Mouse (Mus musculus): ENCODE measurements around the gene Tns3.

Tns3 gene

GRCm38 (mm10) chr11:8651448-8652035 is 12.8 kb downstream of the Tns3 start:
- DNase-seq (ENCODE audit: low spot score): no peak

DNA sequence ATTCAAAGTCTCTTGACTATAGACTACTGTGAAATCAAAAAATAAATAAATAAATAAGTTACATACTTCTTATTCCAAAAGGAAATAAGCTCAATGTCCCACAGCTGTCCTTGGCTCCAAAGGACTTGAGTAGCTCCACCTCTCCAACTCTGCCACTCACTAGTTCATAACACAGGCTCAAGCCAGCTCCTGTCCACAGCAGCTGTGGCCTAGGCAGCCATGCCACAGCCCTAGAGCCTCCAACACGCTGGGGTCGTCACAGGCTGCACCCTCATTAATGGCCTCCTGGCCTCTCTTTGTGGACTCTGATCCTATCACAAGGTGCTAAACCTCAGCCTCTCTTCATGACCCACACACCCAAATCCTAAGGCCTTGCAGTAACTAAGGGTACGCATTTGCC is 18.7 kb downstream of the Tns3 start:
- DNase-seq (ENCODE audit: low spot score): no peak

- DNase-seq (ENCODE audit: low spot score): no peak
These were observed 20.1 kb downstream of the Tns3 start for GRCm38 (mm10) chr11:8644272-8644671.

- no peak for DNase-seq (ENCODE audit: low spot score)
These were observed 22.6 kb downstream of the Tns3 start for GRCm38 (mm10) chr11:8641634-8642277.

DNA sequence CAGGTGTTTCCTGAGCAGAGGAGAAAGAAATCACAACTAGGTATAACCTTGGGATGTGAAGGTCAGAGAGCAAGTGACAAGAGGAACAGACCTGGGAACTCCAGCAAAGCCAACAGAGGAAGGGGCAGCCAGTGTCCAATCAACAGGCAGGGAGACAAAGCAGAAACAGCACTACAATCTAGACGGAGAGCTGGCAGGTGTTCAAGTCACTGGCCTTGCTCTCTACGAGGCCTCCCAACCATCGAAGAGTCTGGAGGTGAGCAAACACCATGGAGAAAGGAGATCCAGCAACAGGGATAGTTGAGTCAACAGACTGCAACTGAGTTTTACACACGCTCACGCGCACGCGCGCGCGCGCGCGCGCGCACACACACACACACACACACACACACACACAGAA is 24.6 kb downstream of the Tns3 start:
- no peak for DNase-seq (ENCODE audit: low spot score)

- DNase-seq (ENCODE audit: low spot score): no peak
These were observed 25.2 kb downstream of the Tns3 start for GRCm38 (mm10) chr11:8639007-8639718.

DNA sequence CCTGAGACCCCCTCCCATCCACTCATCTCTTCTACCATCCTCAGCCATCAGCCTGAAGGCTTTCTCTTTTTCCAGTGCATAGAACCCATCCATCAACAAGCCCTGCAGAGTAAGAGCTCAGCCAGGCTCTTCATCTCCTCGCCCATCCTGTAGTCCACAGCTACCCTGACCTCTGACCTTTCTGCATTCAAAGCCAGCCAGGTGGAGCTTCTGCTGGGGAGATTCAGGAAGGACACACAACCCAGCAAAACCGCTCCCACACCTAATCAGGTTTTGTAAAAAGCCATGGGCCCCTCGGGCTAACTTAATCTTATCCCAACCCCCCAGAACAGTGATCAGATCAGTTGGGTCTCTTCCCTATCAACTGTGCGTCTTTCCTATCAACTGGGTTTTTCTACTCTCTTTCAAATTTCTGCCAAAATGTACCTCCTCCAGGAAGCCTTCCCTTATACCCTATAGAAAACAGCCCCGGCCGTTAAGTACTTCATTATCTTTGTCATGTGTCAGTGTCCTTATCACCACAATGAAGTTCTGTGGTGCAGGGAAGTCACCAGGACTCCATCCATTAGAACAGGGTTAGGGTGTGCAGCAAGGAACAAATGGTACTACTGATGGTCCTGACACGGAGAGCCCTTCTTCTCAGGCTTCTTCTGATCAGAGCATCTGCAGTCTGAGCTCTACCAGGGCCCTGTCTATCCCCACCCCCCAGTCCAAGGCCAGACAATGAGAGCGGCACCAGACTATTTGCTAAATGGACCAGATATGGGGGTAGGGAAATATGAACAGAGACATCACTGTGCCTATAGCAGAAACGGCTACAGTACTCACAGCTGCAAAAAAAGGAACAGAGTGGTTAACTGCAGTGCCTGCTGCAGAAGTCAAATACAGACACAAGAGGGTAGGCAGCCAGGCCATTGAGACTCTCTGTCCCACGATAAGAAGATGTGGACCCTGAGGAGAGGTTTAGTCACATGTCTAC is 26.6 kb downstream of the Tns3 start:
- DNase-seq (ENCODE audit: low spot score): no peak

GRCm38 (mm10) chr11:8636680-8637079 is 27.7 kb downstream of the Tns3 start:
- DNase-seq (ENCODE audit: low spot score): no peak

DNA sequence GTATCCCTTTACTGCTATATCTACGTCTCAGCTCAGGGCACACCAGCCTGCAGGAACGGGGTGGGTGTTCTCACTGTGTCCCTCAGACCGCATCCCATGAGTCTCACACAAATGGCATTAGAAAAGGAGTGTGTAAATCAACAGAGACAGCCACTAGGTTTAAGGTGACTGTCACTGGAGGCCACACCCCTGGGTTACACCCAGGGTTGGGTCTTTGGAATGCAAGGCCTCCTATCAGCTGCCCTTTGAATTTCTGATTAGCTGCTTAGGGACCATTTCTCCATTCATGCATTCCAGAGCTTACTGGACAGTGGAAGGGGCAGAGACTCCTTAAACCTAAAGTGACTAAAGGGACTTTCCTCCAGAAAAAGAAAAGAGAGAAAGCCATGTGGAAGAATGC is 28.6 kb downstream of the Tns3 start:
- DNase-seq (ENCODE audit: low spot score): peak; percentile 43

DNA sequence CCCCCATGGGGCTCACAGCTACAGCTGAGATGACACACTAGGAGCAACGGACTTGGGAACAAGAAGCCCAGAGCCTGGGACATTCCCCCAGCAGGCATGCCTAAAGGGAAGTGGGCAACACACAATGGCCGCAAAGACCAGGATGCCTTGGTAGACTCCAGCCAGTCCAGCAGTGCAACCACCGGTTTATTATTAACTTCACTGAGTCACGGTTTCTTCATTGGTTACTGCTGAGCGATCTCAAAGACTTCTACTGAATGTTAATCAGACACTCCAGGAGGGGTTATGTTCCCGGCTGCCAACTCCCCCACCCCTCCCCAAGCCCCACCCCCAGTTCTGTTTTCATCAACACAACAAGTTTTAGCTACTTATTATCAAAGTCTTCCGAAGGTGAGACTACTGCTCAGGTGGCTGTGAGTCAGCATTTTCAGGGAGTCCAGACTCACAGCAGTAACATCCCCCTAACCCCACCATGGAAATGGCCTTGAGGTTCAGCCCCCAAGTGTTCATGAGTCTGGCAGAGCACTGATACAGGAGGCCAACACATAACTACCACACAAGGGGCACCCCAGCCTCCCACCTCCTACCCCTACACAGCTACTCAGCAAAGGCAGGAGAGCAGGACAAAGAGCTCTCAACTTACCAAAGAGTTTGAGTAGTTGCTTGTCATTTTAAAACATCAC is 29.5 kb downstream of the Tns3 start:
- DNase-seq (ENCODE audit: low spot score): no peak

DNA sequence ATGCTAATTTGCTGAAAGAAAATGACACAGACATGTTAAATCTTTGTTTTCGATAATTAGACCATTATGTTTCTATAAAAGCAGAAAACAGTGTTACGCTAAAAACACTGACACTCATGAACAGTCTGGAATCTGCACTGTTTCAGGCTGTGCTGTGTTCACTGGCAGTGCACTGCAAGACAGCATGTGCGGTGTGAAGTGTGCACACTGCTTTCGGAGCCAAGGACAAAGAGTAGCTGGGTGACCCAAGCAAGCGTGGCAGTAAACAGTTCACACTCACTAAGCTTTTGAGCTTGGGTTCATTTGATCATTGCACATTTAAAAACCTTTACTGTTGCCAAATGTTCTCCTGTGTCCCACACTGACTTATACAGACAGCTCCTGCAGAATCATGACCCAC is 32.2 kb downstream of the Tns3 start:
- no peak for DNase-seq (ENCODE audit: low spot score)

GRCm38 (mm10) chr11:8629862-8630390 is 34.4 kb downstream of the Tns3 start:
- DNase-seq (ENCODE audit: low spot score): no peak

GRCm38 (mm10) chr11:8629326-8629725 is 35.0 kb downstream of the Tns3 start:
- peak; percentile 44 for DNase-seq (ENCODE audit: low spot score)

- DNase-seq (ENCODE audit: low spot score): no peak
These were observed 35.5 kb downstream of the Tns3 start for GRCm38 (mm10) chr11:8628846-8629253.

DNA sequence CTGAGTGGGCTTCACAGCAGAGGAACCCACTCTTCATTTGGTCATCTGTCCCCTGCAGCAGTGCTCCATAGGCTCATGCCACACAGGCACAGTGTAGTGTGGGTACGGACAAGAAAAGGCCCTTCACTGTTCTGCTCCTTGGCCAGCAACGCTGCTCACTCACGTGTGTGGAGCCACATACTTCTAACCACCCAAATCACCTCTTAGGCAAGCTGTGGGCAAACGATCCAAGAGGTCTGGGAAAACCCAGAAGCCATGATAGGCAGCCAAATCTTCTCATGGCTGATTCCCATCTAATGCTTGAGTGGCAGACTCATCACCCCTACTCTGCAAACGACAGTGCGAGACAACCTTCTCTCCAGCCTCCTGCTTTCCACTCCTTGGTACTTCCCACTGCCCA is 37.2 kb downstream of the Tns3 start:
- DNase-seq (ENCODE audit: low spot score): no peak

DNA sequence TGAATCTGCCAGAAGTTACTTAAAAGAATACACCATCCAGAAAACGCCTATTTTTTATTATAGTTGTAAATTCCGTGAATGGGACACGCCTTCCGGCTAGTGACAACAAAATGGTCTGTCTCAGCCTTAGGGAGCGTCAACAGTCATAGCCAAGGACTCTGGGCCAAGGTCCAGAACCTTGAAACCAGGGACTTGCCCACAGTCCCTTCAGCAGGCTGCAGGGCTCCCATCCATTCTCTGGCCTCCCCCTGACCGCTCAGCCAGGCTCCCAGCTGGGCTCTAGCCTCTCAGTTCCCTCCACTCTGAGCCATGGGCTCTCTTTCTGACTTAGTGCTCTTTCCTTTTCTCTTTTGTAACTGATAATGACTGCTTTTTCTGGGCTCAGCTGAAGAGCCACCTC is 37.6 kb downstream of the Tns3 start:
- DNase-seq (ENCODE audit: low spot score): no peak

GRCm38 (mm10) chr11:8625915-8626604 is 38.3 kb downstream of the Tns3 start:
- DNase-seq (ENCODE audit: low spot score): no peak

DNA sequence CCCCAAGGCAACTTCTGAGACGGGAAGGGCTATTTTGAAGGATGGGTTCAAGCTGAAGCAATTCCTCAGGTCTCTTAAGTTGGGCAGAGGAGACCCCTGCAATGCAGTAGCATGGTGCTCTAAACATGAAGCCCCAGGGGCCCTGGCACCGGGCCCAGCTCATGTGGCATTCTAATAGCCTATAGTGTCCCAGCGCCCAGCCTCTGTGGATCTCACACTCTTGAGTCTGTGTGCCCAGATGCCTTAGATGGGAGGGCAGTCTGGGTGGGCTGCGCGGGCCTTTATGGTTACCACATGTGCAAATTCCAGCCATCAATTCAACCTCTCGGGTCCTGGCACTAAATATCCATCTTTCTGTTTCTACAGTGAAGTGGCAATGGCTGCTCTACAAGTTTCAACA is 38.9 kb downstream of the Tns3 start:
- no peak for DNase-seq (ENCODE audit: low spot score)

DNA sequence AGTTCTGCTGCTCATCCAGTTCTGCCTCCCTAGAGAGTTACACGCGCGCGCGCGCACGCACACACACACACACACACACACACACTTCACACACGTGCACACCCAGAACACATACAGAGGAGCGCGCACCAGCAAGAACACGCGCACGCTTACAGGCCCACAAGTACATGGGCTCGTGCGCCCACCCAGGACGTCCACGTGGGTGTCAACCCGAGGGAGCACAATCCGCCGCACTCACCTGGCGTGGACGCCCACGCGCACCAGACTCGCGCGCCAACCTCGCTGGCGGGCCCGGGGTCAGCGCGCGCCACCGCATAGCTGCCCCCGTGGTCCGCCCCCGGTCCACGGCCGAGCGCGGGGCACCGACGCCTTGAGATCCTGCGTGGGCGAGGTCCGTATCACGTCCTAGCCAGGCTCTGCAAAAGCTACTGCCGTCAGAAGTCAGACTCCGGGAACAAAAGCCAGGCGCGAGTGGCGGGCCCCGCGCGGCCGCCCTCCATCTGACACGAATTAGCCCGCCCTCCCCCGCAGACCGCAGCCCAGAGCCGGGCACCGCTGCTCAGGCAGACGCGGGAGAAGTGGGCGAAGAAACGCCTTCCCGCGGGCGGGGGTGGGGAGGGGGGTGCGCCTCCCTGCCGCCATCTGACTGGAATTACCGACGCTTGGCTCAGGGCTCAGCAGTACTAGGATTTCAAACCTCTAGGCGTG is 40.0 kb downstream of the Tns3 start:
- peak; percentile 38 for DNase-seq (ENCODE audit: low spot score)

DNA sequence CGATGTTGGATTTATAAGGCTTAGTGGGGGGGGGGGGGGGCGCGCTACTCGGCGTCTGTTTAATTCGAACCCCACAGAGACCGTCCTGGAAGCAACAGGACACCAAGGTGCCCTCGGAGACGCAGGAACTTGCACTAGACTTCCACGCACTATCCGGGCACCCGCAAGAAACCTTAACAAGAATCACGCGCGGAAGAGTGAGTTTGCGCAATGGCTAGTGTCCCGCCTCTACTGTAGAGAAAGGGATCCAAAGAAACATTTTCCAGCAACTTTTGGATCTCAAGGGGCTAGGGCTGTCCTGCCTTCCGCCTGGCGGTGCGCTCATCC is 40.5 kb downstream of the Tns3 start:
- DNase-seq (ENCODE audit: low spot score): no peak

Data from urinary bladder, postnatal 14 days (tissue).